Mouse (Mus musculus) heart, embryonic 12.5 days (tissue): ENCODE data around the gene Pigx. TPM values are rescaled to one million over a fixed set of nuclear protein-coding genes. Genes with fewer than 3 reads are reported as not detected.

Experiments
- ATAC-seq: fragments of 200-750 bp; cut with Nextera tagmentation; 2 replicates; pipeline ENCODE4 v1.8.0; 2017; ENCODE audit warnings: moderate TSS enrichment, moderate library complexity; ENCODE audit not compliant: insufficient number of reproducible peaks, low FRiP score
- H3K27ac ChIP-seq: fragments of 300-500 bp; sonication (generic); 2 replicates; pipeline ENCODE4 v1.5.1; 2016; ENCODE audit warnings: mild to moderate bottlenecking, moderate library complexity; ENCODE audit not compliant: poor library complexity, severe bottlenecking
- H3K27me3 ChIP-seq: fragments of 300-500 bp; sonication (generic); replicated peaks from 2 replicates; pipeline ENCODE4 v1.6.1; 2016; ENCODE audit warnings: mild to moderate bottlenecking, moderate library complexity
- H3K36me3 ChIP-seq: fragments of 300-500 bp; sonication (generic); 2 replicates; pipeline ENCODE4 v1.6.1; 2016; ENCODE audit warnings: mild to moderate bottlenecking, moderate library complexity
- H3K4me1 ChIP-seq: fragments of 300-500 bp; sonication (generic); replicated peaks from 2 replicates; pipeline ENCODE4 v1.6.1; 2016; ENCODE audit warnings: mild to moderate bottlenecking
- H3K4me2 ChIP-seq: fragments of 300-500 bp; sonication (generic); 2 replicates; pipeline ENCODE4 v1.6.1; 2016; ENCODE audit warnings: mild to moderate bottlenecking, moderate library complexity
- H3K4me3 ChIP-seq: fragments of 300-500 bp; sonication (generic); 2 replicates; pipeline ENCODE4 v1.5.1; 2016; ENCODE audit warnings: mild to moderate bottlenecking
- H3K9ac ChIP-seq: fragments of 300-500 bp; sonication (generic); 2 replicates; pipeline ENCODE4 v1.6.1; 2016; ENCODE audit warnings: mild to moderate bottlenecking, moderate library complexity
- H3K9me3 ChIP-seq: fragments of 300-500 bp; sonication (generic); replicated peaks from 2 replicates; pipeline ENCODE4 v1.6.1; 2016; ENCODE audit warnings: mild to moderate bottlenecking, moderate library complexity
- WGBS: fragments of 180-500 bp; shearing (Covaris S2); methylation state at CpG from one replicate; pipeline ENCODE4 v1.1.7; 2016; 5-methylcytosine and 5-hydroxymethylcytosine counted together
- polyA plus RNA-seq: library from polyadenylated mRNA; unstranded; fragments of >200 nt; fragmentation: Nextera tagmentation; extraction: Ambion mirVana; gene quantifications from 2 replicates; pipeline ENCODE4 v1.2.1, GENCODE M21; 2016

The Pigx gene
- polyA plus RNA-seq, 1 experiment from 2014 or later, result 76.0 TPM

DNA sequence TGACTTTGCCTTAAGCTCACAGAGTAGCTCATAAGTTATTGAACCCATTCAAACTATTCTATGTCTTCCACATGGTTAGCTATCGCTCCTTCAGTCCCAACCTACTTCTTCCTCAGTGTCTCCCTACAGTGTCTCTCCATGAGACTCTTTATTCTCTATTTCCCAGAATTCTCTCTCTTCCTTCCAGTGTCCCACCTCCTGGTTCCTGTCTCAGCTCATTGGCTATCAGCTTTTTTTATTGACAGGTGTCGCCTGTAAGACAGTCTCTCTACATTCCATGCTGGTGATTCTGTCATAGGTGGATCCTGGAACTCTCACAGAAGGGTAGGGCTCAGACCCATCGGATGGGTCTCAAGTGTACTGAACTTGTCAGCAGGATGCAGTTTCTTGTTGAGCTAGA is 25.8 kb upstream of the Pigx start:
- H3K4me3 ChIP-seq, result no peak overlapping the region
- no peak overlapping the region for H3K4me2 ChIP-seq
- H3K4me1 ChIP-seq, result no peaks in the 10 kb centered on the region; the same call in 1 of the 2 replicates
- no peak for ATAC-seq
- H3K27ac ChIP-seq, result no peak overlapping the region; the same call in 1 of the 2 replicates
- H3K36me3 ChIP-seq, result no peaks in the 10 kb centered on the region
- H3K27me3 ChIP-seq, result no peaks in the 10 kb centered on the region
- no peaks in the 10 kb centered on the region for H3K9me3 ChIP-seq
- H3K9ac ChIP-seq, result no peak overlapping the region
- 81% methylated on average over 3 of the region's 3 CpGs for WGBS

DNA sequence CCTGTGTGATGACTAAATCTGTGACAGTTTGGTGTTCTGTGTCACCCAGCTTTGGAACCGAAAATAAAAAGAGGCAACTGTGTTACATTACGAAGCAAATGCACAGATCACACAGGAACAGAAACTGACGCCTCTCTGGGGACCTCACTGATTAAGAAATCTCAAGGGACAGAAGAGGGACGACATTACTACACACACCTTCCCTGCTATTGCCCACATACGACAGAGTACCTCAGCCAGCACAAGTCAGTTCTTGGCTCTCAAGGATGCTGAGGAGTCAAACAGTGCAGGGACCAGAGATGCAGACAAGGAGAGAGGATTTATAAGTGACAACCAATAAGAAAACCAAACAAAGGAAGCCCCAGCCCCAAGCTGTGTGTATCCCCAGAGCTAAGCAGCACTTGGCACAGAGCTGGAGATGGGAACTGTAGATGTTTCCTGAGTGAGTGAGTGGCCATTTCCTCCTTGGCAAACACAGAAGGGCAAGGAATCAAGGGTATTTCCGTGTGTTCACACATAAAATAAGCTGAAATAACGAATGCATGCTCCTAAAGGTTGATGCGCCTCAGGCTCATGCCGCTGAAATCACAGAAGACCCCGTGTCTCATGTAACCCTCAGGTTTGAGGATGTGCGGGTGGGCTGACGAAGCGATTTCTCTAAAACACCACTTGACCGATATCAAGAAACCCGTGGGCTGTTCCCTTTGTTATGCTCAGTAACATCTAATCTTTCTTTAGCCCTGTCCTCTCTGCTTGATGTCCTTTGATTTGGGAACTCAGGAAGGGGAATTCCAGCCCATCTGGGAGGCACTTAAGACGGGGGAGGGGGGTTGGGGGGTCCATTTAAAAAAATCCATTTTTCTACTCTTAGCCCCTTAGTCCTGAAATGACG is 25.1 kb upstream of the Pigx start:
- ATAC-seq, result no peak
- Histone ChIP-seq H3K9me3 (no peaks in the 10 kb centered on the region), H3K27ac (peak overlapping the region; percentile 61), H3K27me3 (no peaks in the 10 kb centered on the region), H3K9ac (no peak overlapping the region), H3K4me3 (no peak overlapping the region), H3K4me1 (no peaks in the 10 kb centered on the region; the same call in 1 of the 2 replicates), H3K36me3 (no peaks in the 10 kb centered on the region), H3K4me2 (peak overlapping the region; percentile 22; the same call in 1 of the 2 replicates)
- 54% methylated on average over 17 of the region's 17 CpGs for WGBS

DNA sequence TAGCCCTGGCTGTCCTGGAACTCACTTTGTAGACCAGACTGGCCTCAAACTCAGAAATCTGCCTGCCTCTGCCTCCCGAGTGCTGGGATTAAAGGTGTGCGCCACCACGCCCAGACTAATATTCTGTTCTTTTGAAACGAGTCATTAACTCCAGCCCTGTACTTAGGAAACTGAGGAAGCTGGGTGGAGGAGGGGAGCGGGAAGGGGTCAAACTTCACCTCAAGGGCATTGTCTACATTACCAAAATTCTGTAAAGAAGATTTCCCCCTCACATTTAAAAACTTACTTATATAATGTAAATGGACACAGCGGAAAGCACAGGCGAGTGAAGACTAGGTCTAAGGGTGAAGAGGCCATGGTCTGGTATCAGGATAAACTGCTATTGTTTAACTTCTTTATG is 24.5 kb upstream of the Pigx start:
- WGBS, result 81% methylated on average over 7 of the region's 7 CpGs
- no peak overlapping the region for H3K4me3 ChIP-seq
- H3K9me3 ChIP-seq, result no peaks in the 10 kb centered on the region
- no peak overlapping the region for H3K27ac ChIP-seq
- no peaks in the 10 kb centered on the region for H3K36me3 ChIP-seq
- ATAC-seq, result no peak
- H3K4me2 ChIP-seq, result no peak overlapping the region
- no peaks in the 10 kb centered on the region for H3K27me3 ChIP-seq
- no peak overlapping the region for H3K9ac ChIP-seq
- no peaks in the 10 kb centered on the region; the same call in 1 of the 2 replicates for H3K4me1 ChIP-seq

DNA sequence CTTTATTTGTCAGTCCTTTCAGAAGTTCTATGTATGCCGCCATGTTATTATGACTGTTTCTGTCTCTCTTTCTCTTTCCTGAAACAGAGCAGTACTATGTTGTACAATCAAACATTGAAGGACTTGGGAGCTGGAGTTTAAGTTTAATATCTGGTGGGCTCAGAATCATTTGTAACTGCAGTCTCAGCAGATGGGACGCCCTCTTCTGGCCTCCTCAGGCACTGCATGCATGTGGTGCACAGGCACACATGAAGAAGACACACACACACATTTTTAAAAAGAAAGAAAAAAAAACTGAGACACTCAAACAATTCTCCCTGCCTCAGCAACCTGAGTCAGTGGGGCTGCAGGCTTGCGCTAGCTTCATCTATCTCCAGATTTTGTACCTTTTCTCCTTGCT is 20.9 kb upstream of the Pigx start:
- Histone ChIP-seq H3K9me3 (no peaks in the 10 kb centered on the region), H3K9ac (no peak overlapping the region), H3K4me3 (no peak overlapping the region), H3K4me1 (peaks cover 5% of the 10 kb centered on the region), H3K36me3 (no peaks in the 10 kb centered on the region), H3K27me3 (no peaks in the 10 kb centered on the region), H3K27ac (no peak overlapping the region), H3K4me2 (no peak overlapping the region)
- ATAC-seq, result no peak
- WGBS, result 75% methylated on average over 3 of the region's 3 CpGs

DNA sequence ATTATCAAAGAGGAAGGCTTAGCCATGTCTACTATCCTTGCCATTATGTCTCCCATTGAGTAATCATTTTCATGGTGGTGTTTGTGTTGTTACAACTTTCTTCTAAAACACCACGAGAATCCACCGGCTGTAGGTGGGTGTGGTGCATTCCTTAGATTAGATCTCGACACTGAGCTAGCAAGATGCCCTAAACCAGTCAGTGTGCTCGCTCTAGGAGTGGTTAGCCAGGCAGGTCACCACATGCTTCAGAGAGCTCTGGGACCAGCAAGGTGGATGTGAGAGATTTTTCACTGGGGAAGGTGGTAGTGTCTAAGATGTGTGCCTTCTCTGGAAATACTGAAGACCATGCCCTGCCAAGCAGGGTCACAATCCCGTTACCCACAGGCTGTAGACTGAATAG is 16.6 kb upstream of the Pigx start:
- H3K9ac ChIP-seq, result no peak overlapping the region
- WGBS, result 22% methylated on average over 5 of the region's 5 CpGs
- peaks cover 5% of the 10 kb centered on the region for H3K4me1 ChIP-seq
- no peak for ATAC-seq
- H3K27me3 ChIP-seq, result no peaks in the 10 kb centered on the region
- no peaks in the 10 kb centered on the region for H3K36me3 ChIP-seq
- no peak overlapping the region for H3K4me3 ChIP-seq
- no peak overlapping the region for H3K4me2 ChIP-seq
- no peaks in the 10 kb centered on the region for H3K9me3 ChIP-seq
- no peak overlapping the region for H3K27ac ChIP-seq

DNA sequence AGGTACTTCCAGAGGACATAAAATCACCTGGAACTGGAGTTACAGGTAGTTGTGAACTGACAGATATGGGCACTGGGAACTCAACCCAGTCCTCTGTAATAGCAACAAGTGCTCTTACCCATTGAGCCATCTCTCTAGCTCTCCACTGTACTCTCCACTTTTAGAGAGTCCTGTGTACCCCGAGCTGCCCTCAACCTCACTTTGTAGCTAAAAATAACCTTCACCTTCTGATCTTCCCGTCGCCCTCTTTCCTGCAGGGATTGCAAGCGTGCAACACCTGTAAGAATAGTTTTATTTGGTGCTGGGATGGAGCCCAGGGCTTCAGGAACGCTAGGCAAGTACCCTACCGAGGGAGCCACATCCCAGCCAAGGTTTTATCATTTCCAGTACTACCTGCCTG is 16.2 kb upstream of the Pigx start:
- Histone ChIP-seq H3K4me1 (peaks cover 5% of the 10 kb centered on the region), H3K27ac (no peak overlapping the region), H3K9me3 (no peaks in the 10 kb centered on the region), H3K9ac (no peak overlapping the region), H3K36me3 (0 out of 2 replicates have a peak, but pooled peaks cover under 1% of the 10 kb centered on the region), H3K4me2 (peak overlapping the region; percentile 18; the same call in 1 of the 2 replicates), H3K27me3 (no peaks in the 10 kb centered on the region), H3K4me3 (no peak overlapping the region)
- WGBS, result 38% methylated on average over 6 of the region's 6 CpGs
- no peak for ATAC-seq

DNA sequence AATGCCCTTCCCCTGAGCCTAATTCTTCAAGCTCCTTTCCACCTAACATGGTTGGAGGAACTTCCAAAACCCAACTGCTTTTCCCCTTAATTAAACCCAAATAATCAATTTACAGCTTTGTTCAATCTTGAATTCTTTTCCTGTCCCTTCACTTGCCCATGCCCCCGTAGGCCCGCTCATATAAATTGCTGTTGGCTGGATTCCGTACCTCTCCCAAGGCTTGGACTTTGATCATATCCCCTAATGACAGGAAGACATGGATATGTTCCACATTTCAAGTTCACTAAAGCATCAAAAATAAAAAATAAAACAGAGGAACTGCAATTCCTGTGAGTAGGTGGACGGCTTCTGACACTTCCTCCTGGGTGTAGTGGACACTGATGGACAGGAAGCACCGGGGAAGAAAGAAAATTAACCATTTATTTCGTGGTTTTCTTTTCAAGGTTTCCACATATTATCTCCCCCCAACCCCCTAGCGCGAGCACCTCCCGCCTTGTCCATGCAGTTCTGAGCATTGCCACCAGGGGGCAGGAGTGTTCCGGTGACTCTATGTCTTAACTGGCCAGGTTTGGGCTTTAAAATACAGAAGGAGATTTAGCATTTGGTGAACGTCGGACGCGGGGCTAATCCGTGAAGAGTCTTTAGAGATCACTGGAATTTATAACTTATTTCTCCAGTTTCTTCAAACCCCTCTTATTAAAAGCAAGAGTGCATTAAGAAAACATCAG is 15.6 kb upstream of the Pigx start:
- 17% methylated on average over 15 of the region's 15 CpGs for WGBS
- Histone ChIP-seq H3K36me3 (peaks cover 7% of the 10 kb centered on the region; the same call in 1 of the 2 replicates), H3K4me1 (peaks cover 5% of the 10 kb centered on the region), H3K27ac (no peak overlapping the region), H3K4me3 (no peak overlapping the region), H3K9ac (no peak overlapping the region), H3K27me3 (no peaks in the 10 kb centered on the region), H3K4me2 (peak overlapping the region; percentile 18; the same call in 1 of the 2 replicates), H3K9me3 (no peaks in the 10 kb centered on the region)
- no peak for ATAC-seq

DNA sequence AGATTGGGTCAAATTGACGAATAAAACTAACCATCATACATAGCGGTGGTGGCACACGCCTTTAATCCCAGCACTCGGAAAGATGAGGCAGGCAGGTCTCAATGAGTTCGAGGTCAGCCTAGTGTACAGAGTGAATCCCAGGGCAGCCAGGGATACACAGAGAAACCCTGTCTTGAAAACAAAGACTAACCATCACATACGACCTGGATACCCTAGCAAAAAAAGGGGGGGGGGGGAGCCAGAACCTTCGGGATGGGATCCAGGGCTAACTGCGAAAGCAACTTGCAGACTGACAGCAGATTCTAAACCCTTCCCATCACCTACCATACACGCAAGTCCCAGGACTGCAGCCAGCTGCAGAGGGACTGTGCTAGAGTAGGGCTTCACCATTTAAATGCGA is 14.9 kb upstream of the Pigx start:
- no peak overlapping the region for H3K27ac ChIP-seq
- H3K27me3 ChIP-seq, result no peaks in the 10 kb centered on the region
- H3K4me1 ChIP-seq, result peaks cover 5% of the 10 kb centered on the region
- H3K9ac ChIP-seq, result no peak overlapping the region
- 84% methylated on average over 10 of the region's 10 CpGs for whole genome bisulfite sequencing
- H3K9me3 ChIP-seq, result no peaks in the 10 kb centered on the region
- H3K36me3 ChIP-seq, result peaks cover 8% of the 10 kb centered on the region; the same call in 1 of the 2 replicates
- H3K4me3 ChIP-seq, result no peak overlapping the region
- H3K4me2 ChIP-seq, result no peak overlapping the region
- ATAC-seq, result no peak

DNA sequence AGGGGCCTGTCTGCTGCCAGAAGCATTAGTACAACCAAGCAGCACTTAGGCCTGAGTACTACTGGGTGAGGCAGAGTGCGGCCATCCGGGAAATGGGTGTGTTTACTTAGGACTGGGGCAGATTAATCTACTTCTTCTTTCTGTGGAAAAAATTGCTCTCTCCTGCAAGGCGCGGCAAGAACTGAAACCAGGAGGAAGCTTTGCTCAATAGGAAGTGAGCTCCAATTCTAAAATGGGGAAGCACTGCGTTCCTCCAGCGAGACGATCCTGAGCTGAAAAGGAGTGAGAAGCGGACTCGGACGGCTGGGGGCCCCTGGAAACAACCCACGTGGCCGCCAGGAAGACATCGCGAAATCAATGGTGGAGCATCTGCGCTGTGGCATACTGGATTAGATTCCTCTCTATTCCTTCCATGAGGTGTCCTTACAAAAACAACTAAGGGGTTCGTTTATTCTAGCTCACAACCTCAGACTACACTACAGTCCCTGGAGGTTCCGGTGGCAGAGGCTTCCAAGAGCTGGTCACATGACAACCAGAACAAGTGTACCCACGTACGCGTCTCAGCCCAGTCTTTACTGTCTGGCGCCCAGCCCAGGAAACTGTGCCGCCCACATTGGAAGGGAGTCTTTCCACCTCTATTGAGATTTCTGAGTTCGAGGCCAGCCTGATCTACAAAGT is 14.1 kb upstream of the Pigx start:
- ATAC-seq, result peak; percentile 74
- H3K4me1 ChIP-seq, result peaks cover 5% of the 10 kb centered on the region
- H3K9ac ChIP-seq, result no peak overlapping the region
- WGBS, result 46% methylated on average over 23 of the region's 23 CpGs
- H3K4me3 ChIP-seq, result no peak overlapping the region
- no peaks in the 10 kb centered on the region for H3K9me3 ChIP-seq
- H3K27me3 ChIP-seq, result no peaks in the 10 kb centered on the region
- peak overlapping the region; percentile 45 for H3K4me2 ChIP-seq
- peaks cover 8% of the 10 kb centered on the region; the same call in 1 of the 2 replicates for H3K36me3 ChIP-seq
- peak overlapping the region; percentile 36; the same call in 1 of the 2 replicates for H3K27ac ChIP-seq

DNA sequence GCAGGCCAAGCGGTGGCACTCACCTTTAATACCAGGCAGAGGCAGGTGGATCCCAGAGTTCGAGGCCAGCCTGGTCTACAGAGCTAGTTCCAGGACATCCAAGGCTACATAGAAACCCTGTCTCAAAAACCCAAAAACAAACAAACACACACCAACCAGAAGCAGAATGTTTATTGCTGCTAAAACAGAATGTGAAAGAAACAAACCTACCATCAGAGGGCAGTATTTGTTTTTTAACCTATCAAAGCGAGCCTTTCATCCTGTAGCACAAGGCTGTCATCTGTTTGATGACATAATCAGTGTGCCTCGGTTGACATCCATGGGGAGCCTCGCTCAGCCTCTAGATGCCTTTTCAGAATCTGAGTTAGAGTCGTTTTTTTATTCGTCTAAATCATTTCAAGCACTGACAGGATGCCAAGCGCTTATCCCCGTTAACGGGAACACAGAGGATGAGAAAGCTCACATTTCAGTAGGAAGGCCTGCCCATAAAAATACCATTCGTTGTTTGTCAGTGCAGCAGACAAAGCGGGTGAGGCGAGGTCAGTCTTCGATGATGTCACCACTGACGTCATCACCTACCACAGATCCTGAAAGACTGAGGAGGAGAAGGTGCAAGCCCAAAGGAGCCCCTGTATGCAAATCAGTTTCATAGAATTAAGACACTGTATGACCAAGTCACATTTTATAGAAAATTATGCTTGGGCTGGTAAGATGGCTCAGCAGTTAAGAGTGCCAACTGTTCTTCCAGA is 11.6 kb upstream of the Pigx start:
- Histone ChIP-seq H3K4me1 (peaks cover 5% of the 10 kb centered on the region), H3K4me3 (no peak overlapping the region), H3K27me3 (no peaks in the 10 kb centered on the region), H3K4me2 (no peak overlapping the region), H3K27ac (no peak overlapping the region), H3K9ac (no peak overlapping the region), H3K9me3 (no peaks in the 10 kb centered on the region), H3K36me3 (peaks cover 28% of the 10 kb centered on the region)
- WGBS, result 74% methylated on average over 15 of the region's 15 CpGs
- ATAC-seq, result no peak
